Mouse (Mus musculus) ovary, adult 2 months (tissue): ENCODE results near the gene Large1. TPM values are rescaled to one million over a fixed set of nuclear protein-coding genes. Genes with fewer than 3 reads are reported as not detected.

Source experiments
- polyA plus RNA-seq: library from polyadenylated mRNA; depleted of rRNA; stranded (reverse); fragments of >200 nt; gene quantifications from 2 replicates; pipeline ENCODE4 v1.2.3, GENCODE M21; 2012; rRNA removed

Gene Large1
- polyA plus RNA-seq: 18.1 and 19.5 TPM in 2 replicates

GRCm38 (mm10) chr8:73353108-73353793, at the start of gene Large1:
Gene Large1, minus strand, starts transcription at chr8:73353540.

